Mouse (Mus musculus) megakaryocyte-erythroid progenitor cell, adult 5-6 weeks (primary cell): ENCODE data around the gene Arhgap6. TPM values are rescaled to one million over a fixed set of nuclear protein-coding genes. Genes with fewer than 3 reads are reported as not detected.
A peak's percentile ranks its signal among the peaks of the same experiment; 100 is the strongest.
"Not testable (repeated sequence)": the region's sequence is repeated elsewhere in the genome, so short reads cannot be mapped to it uniquely, and the experiment has no call there.

Experiments used
- ATAC-seq: replicated peaks from 2 replicates; pipeline ENCODE4 v1.8.0; 2016; ENCODE audit warnings: mild to moderate bottlenecking, inconsistent platforms; ENCODE audit not compliant: severe bottlenecking, poor library complexity, low FRiP score, low TSS enrichment
- total RNA-seq, 2 experiments: library from RNA; stranded (forward) in 1 of 2; stranded (reverse) in 1 of 2; fragments of 200-1000, 215-1000 nt in 1 of 2; fragments of >200 nt in 1 of 2; fragmentation: Nextera tagmentation in 1 of 2; gene quantifications; 2 replicates each; pipeline ENCODE4 v1.2.3; 2014 to 2017

Arhgap6 gene
- total RNA-seq, 2 experiments from 2014 or later = 7.5 to 8.3 TPM

- no peak for ATAC-seq
Observed at GRCm38 (mm10) chrX:169261034-169261433, 466.1 kb downstream of the Arhgap6 start.

- no peak for ATAC-seq
Observed at GRCm38 (mm10) chrX:169262212-169262611, 467.3 kb downstream of the Arhgap6 start.

DNA sequence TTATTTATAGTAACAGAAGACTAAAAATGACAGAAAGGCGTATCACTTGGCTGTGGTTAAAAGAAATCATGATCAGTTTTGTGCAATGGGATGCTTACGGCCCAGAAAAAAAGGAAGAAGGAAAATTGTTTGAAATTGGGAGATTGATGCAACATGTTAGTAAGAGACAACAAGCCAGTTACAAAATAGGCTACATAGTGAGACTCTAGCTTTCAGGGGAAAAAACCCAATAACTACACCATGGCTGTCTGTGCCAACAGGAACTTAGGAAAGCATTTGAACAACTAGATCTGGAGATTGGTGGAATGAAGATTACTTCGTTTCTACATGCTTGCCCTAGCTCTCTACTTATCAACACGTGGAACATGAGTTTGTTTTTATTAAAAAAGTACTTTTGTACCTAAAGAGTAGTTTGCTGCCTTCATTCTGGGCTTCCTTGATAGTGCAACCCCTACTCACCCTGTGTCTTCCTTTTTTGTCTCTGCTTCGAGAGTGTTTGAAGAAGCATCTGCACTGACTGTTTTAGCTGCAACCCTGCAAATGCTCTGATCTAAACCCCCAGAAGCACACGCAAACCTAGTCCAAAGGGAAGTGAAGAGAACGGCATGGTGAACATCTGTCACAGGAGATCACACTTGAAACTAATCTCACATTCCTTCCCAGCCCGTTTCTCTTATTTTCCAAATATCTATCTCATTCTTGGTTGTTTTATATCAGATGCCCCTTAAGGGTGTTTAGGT is 468.7 kb downstream of the Arhgap6 start:
- no peak for ATAC-seq

DNA sequence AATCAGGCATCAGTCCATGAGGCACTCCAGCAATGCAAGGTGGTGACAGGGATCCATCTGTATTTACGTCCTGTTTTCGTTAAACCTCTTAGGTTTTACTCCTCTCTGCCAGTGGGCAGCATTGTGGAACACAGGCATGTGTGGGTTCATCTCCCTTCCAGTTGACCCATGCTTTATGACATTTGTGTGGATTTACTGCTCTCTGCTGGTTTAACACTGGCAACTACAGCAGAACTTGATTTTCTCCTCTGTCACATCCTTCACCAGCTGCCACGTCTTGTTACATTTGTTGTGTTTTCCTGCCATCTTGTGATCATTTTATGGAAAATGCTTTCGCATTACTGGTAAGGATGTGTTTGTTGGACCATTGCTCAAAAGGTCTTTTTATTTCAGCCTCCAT is 504.7 kb downstream of the Arhgap6 start:
- peak; percentile 94 for ATAC-seq

DNA sequence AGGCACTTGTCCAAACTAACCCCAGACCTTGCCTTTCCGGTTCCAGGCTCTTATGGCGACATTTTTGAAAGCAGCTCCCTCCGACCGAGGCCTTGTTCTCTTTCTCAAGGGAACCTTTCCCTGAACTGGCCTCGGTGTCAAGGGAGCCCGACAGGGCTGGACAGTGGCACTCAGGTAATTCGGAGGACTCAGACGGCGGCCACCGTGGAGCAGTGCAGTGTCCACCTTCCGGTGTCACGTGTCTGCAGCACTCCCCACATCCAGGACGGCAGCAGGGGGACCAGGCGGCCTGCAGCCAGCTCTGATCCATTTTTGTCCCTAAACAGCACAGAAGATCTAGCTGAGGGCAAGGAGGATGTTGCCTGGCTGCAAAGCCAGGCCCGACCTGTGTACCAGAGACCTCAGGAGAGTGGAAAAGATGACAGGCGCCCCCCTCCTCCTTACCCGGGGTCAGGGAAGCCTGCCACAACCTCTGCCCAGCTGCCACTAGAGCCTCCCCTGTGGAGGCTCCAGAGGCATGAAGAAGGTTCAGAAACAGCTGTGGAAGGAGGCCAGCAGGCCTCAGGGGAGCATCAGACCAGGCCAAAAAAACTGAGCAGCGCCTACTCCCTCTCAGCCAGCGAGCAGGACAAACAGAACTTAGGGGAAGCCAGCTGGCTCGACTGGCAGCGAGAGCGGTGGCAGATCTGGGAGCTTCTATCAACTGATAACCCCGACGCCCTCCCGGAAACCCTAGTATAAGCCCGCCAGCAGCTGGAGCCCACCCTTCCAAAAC is 507.6 kb downstream of the Arhgap6 start:
- ATAC-seq = no peak

- no peak; the same call in 1 of the 2 replicates for ATAC-seq
Observed at GRCm38 (mm10) chrX:169303945-169304344, 509.0 kb downstream of the Arhgap6 start.

- ATAC-seq = no peak
Observed at GRCm38 (mm10) chrX:169308559-169308958, 513.7 kb downstream of the Arhgap6 start.

DNA sequence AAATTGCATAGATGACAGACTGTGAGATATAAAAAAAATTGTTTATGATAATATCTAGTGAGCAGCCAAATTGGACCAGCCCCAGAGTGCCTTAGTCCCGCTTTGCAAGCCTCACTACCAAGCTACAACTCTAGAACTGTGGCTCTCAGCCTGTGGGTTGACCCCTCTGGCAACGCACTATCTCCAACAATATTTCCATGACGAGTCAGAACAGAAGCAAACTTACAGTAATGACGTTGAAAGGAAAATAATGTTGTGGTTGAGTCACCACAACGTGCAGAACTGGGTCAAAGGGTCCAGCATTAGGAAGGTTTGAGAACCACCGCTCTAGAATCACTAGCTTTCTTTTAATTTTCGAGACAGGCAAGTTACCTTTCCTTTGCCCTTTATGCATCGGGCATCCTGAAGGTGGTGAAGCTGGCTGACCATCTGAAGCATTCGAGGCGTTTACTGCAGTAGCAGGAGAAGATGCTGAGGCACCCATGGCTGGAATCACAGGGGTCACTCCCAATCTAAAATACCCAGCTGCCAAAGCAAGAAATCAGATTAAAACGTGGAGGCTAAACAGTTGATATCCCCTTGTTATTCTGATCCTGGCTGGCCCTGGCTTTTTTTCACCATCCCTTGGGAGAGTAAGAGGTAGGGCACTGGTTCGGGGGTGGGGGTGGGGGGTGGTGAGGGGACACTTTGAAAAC is 524.3 kb downstream of the Arhgap6 start:
- ATAC-seq = peak; percentile 40; the same call in 1 of the 2 replicates

- ATAC-seq = peak; percentile 99
Observed at GRCm38 (mm10) chrX:169319945-169320667, 525.2 kb downstream of the Arhgap6 start, which contains the start of gene Hccs. Hccs (minus strand) TSS chrX:169320372.

- ATAC-seq = not testable (repeated sequence)
Observed at GRCm38 (mm10) chrX:169320668-169321005, 525.7 kb downstream of the Arhgap6 start.

DNA sequence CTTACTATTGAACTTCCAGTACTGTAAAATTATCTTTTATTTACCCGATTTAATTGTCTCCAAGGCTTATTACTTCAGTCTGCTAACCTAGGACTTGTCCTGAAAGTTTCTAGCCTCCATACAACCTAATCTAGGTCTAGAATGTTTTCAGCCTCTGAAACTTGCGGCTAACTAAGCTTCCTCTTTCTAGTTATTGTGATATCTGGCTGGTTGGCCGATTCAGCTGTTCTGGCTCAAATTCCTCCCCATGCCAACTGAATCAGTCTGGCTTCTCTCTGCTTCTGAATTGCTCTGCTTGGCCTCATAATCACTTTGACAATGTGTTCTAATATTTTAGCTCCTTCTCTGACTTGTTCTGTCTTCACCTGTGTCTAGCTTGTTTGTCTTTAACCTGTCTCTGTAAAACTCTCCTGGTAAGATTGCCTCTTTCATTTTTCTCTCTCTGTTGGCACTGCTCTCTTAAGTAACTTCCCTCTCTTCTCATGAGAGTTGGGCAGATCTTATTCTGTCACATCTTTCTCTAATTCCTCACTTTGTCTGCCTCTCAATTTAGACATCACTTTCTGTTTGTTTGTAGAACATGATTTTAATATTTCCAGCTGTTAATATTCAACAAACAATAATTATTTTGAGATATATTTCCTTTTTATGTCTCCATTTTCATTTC is 531.2 kb downstream of the Arhgap6 start:
- no peak for ATAC-seq

GRCm38 (mm10) chrX:169332264-169332663 is 537.4 kb downstream of the Arhgap6 start:
- ATAC-seq = no peak

GRCm38 (mm10) chrX:169337559-169337958 is 542.7 kb downstream of the Arhgap6 start:
- no peak for ATAC-seq

GRCm38 (mm10) chrX:169338213-169338612 is 543.3 kb downstream of the Arhgap6 start:
- ATAC-seq = no peak

Other genes with a start within 250 kb of the Arhgap6 start
- not detected in 2 replicates for gene Frmpd4, start 217.9 kb upstream of the Arhgap6 start, total RNA-seq (2014; fragmentation: Nextera tagmentation)
- gene Frmpd4, start 217.9 kb upstream of the Arhgap6 start, total RNA-seq (2017) = not detected in 2 replicates
- 45.3 and 49.6 TPM in 2 replicates for gene Msl3, start 121.2 kb upstream of the Arhgap6 start, total RNA-seq (2014; fragmentation: Nextera tagmentation)
- gene Msl3, start 121.2 kb upstream of the Arhgap6 start, total RNA-seq (2017) = 118 and 131 TPM in 2 replicates